Mouse (Mus musculus) adrenal gland, postnatal 4 days (tissue): Measurements from ENCODE around the gene Tbkbp1. TPM values are rescaled to one million over a fixed set of nuclear protein-coding genes. Genes with fewer than 3 reads are reported as not detected.

ENCODE experiments used
- DNase-seq, 2 experiments: peaks; one replicate each; pipeline ENCODE4 v3.0.0; 2021 to 2022; ENCODE audit warnings: low spot score in 2 of 2, mixed read lengths in 2 of 2
- total RNA-seq, 2 experiments: library from RNA; stranded (reverse); gene quantifications; 2 replicates each; pipeline ENCODE4 v1.2.3; 2021

The Tbkbp1 gene
- total RNA-seq, 2 experiments from 2014 or later: 19.1 to 21.0 TPM

DNA sequence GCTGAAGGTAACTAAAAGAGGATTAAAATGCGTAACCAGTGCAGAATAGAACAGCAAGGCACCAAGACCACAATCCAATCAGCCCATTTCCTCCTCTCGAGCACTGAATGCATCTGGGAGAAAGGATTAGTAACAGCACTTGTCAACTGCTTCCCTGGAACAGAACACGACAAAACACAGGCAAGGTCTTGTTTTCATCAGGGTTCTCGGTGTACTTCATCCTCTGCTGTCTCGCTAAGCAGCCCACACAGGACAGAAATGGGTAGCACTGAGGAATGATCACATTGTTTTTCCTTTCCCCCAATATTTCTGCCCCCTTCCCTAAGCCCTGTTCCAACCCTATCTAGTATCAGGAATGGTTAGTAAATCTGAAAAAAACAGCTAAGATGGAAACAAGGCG is 9.0 kb upstream of the Tbkbp1 start:
- DNase-seq: no peak

DNA sequence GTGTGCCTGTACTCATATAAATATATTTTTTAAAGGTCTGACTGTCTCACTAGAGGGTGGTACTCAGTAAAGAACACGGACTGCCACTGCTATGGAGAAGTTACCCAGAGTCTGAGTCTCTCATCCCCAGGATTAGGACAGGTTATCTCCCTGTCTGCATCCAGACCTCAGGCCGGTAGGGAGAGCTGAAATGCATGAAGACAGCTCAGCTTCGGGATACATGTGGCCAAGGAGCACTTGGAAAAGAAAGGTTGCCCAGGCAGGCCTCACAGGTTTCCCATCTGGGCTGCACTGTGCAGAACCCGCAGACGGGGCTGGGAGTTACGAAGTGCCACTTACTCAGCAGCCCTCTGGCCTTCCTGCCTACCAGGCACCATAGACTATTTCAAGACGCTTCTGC is 5.7 kb upstream of the Tbkbp1 start:
- no peak for DNase-seq

- DNase-seq: no peak
These were observed 1.5 kb upstream of the Tbkbp1 start for GRCm38 (mm10) chr11:97152662-97153287.

DNA sequence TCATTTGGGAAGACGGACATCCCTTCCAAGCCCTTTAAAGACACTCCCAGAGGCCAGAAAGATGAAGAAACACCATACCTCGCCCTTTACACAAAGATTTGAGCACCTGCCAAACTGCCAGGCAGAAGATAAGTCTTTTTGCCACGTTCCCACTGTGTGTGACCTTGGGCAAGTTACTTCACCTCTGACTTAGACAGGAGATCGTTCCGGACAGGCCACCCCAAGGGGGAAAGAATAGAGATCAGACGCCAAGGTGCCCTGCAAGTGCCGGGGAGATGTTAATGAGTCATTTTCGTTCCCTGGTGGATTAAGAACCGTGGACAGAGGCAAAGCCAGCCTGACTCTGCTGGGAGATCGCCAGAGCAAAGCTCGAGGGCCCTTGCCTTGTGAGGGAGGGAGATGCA is 730 bp upstream of the Tbkbp1 start:
- DNase-seq: no peak

DNA sequence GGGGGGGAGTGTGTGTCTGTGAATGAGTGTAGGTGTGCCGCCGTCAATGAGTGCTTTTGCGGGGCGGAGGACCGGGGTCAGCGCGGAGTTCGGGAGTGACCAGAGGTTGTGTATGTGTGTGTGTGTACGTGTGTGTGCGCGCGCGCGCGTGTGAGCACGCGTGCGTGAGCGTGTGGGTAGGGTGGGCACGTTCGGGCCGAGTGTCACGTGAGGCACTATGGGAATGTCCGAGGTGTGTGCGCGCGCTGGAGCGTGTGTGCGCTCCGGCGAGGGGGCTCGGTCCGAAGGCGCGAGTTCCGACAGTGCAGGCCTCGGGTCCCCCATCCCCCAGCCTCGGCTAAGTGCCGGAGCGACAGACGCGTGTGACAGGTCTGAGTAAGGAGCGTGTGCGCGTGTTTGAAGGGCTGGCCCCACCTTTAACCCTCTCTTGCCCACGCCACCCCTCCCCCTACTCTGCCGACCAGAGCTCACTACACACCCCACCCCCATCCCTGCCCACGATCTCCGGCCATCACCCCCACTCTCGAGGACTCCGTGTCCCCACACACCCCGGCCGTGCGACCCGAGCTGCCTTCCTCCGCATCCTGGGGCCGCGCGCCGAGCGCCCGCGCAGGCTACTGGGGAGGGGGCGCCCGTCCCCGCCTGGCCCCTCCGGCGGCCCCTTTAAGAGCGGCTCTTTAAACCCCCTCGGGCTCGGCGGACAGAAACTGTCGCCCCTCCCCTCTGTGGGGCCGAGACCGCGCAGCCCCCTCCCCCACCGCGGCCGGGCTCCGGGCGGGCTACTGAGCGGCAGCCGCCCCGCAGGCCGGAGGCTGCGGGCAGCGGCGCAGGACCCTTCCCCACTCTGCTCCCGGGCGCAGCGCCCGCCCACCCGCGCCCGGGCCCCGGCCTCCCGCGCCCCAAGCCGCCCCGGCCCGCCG is 624 bp downstream of the Tbkbp1 start:
- no peak for DNase-seq

DNA sequence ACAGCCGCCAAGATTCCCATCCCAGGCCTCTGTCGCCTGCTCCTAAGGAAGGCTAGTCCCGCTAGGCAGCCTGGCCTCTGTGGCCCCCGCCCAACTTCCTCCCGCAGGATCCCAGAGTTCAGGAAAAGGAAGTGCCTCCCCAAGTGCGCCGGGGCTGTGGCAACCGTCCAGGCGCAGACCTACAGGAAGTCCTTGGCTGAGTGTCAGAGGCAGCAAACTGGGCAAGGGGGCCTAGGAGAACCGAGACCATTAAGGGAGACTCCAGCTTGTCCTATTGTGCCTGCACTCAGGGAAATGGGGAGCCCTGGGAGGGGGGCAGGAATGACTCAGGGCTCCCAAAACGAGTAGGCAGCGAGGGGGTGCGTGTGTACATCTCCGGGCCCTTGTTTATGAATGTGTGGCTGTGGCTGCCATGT is 1.3 kb downstream of the Tbkbp1 start:
- peak in 1 of 2 experiments; percentile 51 for DNase-seq

DNA sequence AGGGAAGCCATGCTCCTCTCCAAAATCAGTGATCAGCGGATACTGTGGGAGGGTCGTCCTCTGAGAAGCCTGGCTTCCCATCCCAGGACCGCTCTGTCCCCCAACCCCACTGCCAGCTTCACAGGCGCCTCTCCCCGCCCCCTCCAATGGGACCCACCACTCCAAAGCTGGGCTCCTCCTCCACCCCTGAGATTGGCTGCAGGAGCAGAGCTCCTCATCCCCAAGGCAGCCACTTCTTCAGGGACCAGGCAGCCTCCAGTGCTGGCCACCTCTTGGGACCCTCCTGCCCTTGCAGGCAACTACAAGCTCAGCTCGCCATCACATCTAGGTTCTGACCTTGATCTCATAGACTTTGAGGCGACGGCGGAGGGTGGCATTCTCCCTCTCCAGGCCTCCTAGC is 2.3 kb downstream of the Tbkbp1 start:
- DNase-seq: no peak

GRCm38 (mm10) chr11:97148591-97148990 is 2.7 kb downstream of the Tbkbp1 start:
- DNase-seq: no peak

- no peak for DNase-seq
These were observed 4.0 kb downstream of the Tbkbp1 start for GRCm38 (mm10) chr11:97147333-97147732.

DNA sequence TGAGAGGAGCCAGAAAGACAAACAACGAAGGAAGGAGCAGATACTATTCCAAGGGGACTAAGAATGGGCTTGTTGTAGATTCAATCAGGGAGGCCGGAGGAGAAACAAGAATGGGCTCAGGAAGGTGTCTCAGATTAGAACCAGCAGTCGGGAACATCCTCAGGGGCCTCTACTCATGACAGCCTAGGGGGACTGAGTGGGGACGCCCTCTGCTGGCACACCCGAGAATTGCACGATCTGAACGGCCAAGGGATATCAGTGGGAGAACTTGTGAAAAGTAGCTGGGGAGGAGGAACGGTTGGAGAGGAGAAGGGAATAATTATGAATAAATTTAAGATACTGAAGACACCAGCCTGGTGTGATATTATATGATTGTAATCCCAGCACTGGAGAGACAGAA is 4.6 kb downstream of the Tbkbp1 start:
- peak in 1 of 2 experiments; percentile 63 for DNase-seq

GRCm38 (mm10) chr11:97145951-97146350 is 5.3 kb downstream of the Tbkbp1 start:
- DNase-seq: no peak

DNA sequence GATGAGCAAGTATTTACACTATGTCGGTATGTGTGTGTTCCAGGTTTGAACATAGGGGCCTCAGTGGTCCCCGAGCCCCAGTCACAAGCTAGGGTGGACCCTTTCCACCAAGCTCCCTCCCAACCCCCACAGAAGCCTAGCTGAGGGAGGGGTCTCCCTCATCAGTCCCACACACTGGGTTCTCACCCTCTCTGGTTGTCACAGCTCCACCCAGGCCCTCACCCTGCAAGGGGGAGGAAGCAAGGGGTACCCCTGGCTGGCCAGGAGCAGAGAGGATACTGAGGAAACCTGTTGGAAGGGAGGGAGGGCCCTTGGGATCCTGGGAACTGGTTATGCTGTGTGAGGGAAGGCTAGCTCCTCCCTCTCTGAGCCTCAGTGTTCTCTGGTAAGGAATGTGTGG is 6.0 kb downstream of the Tbkbp1 start:
- no peak for DNase-seq

DNA sequence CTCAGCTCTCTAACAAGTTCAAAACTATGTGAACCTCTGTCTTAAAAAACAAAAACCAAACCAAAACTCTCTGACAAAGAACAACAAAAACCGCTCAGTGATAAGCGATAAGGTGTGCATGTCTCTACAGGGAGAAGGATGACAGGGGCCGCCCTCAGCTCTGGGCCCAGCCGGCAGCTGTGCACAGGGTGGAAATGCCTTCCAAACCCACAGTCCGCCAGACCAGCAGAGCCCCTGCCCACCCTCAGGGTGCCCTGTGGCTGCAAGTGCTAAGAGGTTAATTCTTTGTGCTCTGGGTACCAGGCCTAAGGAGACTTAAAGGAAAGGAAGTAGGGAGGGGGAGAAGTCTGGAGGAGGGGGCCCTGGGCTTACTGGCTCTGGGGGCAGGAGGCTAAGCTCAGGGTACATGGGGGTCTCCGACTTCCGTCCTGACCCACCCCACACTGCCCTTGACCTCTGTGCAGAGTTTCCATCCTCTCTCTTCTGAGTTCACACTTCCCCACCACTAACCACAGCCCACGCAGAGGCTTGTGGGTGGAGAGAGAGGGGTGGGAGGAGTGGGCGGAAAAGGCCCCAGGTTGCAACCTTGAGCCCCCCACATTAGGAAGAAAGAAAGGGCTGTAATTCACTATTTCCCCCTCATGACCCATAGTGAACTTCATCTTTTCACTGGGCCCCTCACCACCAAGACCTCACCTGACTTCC is 7.9 kb downstream of the Tbkbp1 start:
- no peak for DNase-seq

GRCm38 (mm10) chr11:97142159-97142608 is 9.1 kb downstream of the Tbkbp1 start:
- no peak for DNase-seq

DNA sequence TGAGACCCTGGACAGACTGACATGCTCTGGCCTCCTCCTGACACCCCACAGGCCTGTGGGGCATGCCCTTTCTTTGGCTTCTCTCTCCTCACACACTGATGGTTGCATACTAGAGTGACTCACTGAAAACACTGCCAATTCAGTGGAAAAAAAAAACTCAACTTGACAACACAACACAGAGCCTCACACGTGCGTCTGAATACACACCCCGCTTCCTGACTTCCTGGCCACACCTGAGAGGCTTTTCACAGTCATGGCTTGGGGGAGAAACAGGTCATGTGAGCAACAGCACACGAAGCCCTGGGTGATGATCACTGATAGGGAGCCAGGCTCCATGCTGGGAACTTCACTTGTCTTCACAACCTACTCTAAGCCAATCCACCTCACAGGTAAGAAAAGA is 10.5 kb downstream of the Tbkbp1 start:
- DNase-seq: no peak

- no peak for DNase-seq
These were observed 12.0 kb downstream of the Tbkbp1 start for GRCm38 (mm10) chr11:97139256-97139655.

DNA sequence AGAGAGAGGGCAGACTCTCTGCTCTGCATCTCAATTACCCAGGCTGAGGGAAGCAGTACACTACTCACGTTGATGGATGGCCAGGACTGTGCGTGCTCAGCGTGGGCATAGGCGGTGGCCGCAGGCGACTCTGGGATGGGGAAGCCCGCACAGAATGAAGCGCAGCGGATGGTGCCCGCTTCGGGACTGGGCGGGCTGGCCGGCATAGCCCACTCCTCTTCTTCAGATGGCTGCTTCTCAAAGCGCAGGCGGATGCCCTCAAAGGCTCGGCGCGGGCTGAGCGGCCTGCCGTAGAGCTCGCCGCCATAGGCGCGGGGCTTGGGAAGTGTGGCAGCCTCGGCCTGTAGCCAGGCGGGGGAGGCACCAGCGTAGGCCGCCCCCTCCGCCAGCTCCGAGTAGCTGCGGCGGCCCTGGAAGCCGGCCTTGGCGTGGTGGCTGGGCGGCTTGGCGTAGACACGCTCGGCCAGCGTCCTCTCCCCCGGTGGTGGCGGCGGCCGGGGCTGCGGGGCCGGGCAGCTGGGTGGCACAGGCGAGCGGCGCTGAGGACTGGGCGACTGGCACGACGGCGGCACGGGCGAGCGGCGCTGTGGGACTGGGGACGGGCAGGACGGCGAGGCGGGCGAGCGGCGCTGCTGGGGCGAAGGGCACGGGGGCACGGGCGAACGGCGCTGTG is 12.6 kb downstream of the Tbkbp1 start:
- DNase-seq: no peak

DNA sequence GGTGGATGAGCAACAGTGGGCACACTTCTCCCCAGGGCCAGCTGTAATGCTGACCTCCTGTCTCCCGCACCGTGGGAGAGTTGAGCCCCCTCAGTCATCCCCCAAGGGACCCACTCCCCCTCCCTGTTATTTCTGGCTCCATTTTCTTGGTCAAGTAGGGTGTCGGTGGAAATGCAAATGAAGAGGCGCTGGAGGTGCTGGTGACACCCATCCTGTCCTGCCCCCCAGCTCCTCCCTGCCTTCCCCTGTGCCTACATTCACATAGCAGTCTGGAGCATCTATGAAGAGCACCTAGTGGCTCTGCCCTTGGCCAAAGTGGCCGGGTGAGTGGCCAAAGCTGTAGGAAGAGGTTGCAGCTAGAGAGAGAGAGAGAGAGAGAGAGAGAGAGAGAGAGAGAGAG is 18.0 kb downstream of the Tbkbp1 start:
- no peak for DNase-seq

GRCm38 (mm10) chr11:97132185-97132584 is 19.1 kb downstream of the Tbkbp1 start:
- no peak for DNase-seq

DNA sequence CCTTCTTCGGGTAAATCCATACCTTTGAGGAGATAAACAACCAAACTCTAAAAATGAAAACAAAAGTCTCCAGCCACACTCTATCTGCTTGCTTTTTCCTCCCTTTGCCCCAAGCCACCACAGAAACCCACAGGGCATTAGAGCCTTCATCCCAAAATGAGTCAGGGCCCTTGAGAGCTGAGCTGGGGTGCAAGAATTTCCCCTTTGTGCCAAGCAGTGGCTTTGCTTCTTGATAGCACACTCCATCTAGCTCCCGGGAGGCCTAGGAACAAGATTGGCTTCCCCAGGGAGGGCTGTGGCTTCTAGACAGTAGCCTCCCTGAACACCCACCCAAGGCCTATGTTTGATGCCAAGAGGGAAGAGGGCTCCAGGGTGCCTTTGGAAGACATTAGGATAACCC is 19.6 kb downstream of the Tbkbp1 start:
- DNase-seq: no peak

DNA sequence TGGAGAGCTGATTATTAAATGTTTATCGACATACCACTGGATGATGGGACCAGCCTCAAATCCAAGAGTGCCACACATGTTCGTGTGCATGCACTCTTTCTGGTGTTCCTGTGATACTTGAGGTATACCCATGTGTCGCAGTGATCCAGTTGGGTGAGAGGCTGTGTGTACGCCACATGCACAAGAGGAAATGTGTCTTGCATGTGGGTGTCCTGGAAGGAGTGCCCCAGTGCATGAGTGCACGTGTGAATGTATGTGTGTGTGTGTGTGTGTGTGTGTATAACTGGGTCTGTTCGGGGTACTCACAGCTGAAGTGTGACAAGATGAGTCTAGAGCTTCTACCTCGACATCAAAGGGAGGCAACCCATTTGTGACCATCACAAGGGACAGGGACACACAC is 21.0 kb downstream of the Tbkbp1 start:
- DNase-seq: no peak
